Mouse (Mus musculus) megakaryocyte, embryonic 14.5 days (primary cell): Measurements from ENCODE around the gene Limk1. TPM values are rescaled to one million over a fixed set of nuclear protein-coding genes. Genes with fewer than 3 reads are reported as not detected.

Experiments
- H3K27me3 ChIP-seq: replicated peaks from 2 replicates; pipeline ENCODE3; 2012; ENCODE audit warnings: inconsistent platforms
- H3K36me3 ChIP-seq: replicated peaks from 2 replicates; pipeline ENCODE3; 2012; ENCODE audit warnings: low read length, inconsistent platforms, mixed read lengths
- H3K4me1 ChIP-seq: 2 replicates; pipeline ENCODE4 v1.6.1; 2012; ENCODE audit warnings: inconsistent platforms
- H3K4me3 ChIP-seq: replicated peaks from 2 replicates; pipeline ENCODE3; 2012; ENCODE audit warnings: moderate library complexity, mild to moderate bottlenecking, inconsistent platforms
- H3K9me3 ChIP-seq: 2 replicates; pipeline ENCODE4 v1.6.1; 2012; ENCODE audit warnings: inconsistent platforms
- FLI1 ChIP-seq: IDR thresholded peaks from 2 replicates; pipeline ENCODE4 v1.6.1; 2012; ENCODE audit warnings: low read length, inconsistent platforms, mixed read lengths
- GATA1 ChIP-seq: IDR thresholded peaks from 3 replicates; pipeline ENCODE4 v1.6.1; 2012; ENCODE audit warnings: mixed read lengths, low read length, inconsistent platforms, borderline replicate concordance
- polyA plus RNA-seq: library from polyadenylated mRNA; stranded (reverse); fragments of >175 nt; gene quantifications from 2 replicates; pipeline ENCODE4 v1.2.3, GENCODE M21; 2012; ENCODE audit warnings: low replicate concordance; ENCODE audit not compliant: insufficient read depth

Gene Limk1
- polyA plus RNA-seq, 1 experiment = 54.8 TPM

- H3K4me1 ChIP-seq = peaks cover 69% of the 10 kb centered on the region
- peak overlapping the region; percentile 89 for H3K4me3 ChIP-seq
- peaks cover 66% of the 10 kb centered on the region for H3K36me3 ChIP-seq
- TF ChIP-seq GATA1 (no peak), FLI1 (no peak)
- H3K9me3 ChIP-seq = no peaks in the 10 kb centered on the region
- H3K27me3 ChIP-seq = no peaks in the 10 kb centered on the region
Observed at GRCm38 (mm10) chr5:134615780-134616179, 72.6 kb downstream of the Limk1 start.

GRCm38 (mm10) chr5:134615380-134615779, 73.0 kb downstream of the Limk1 start:
- Histone ChIP-seq H3K9me3 (no peaks in the 10 kb centered on the region), H3K4me1 (peaks cover 66% of the 10 kb centered on the region), H3K27me3 (no peaks in the 10 kb centered on the region), H3K4me3 (peak overlapping the region; percentile 89), H3K36me3 (peaks cover 62% of the 10 kb centered on the region)
- TF ChIP-seq FLI1 (no peak), GATA1 (no peak)

- Histone ChIP-seq H3K4me1 (peaks cover 66% of the 10 kb centered on the region), H3K9me3 (no peaks in the 10 kb centered on the region), H3K4me3 (peak within 1 kb of the TSS; percentile 89), H3K27me3 (no peaks in the 10 kb centered on the region), H3K36me3 (peaks cover 60% of the 10 kb centered on the region)
- TF ChIP-seq GATA1 = no peak
- no peak for TF ChIP-seq FLI1
Observed at GRCm38 (mm10) chr5:134614802-134615201, 73.6 kb downstream of the Limk1 start, which contains the start of gene Lat2. Gene Lat2, minus strand, starts transcription at chr5:134615025.

GRCm38 (mm10) chr5:134614296-134614695, 74.1 kb downstream of the Limk1 start:
- peaks cover 69% of the 10 kb centered on the region for H3K4me1 ChIP-seq
- peaks cover 57% of the 10 kb centered on the region for H3K36me3 ChIP-seq
- TF ChIP-seq FLI1 (no peak), GATA1 (no peak)
- no peaks in the 10 kb centered on the region for H3K9me3 ChIP-seq
- H3K4me3 ChIP-seq = peak overlapping the region; percentile 89
- no peaks in the 10 kb centered on the region for H3K27me3 ChIP-seq

- peaks cover 70% of the 10 kb centered on the region for H3K4me1 ChIP-seq
- no peaks in the 10 kb centered on the region for H3K27me3 ChIP-seq
- no peak for TF ChIP-seq GATA1
- TF ChIP-seq FLI1 = no peak
- no peaks in the 10 kb centered on the region for H3K9me3 ChIP-seq
- peak overlapping the region; percentile 89 for H3K4me3 ChIP-seq
- peaks cover 55% of the 10 kb centered on the region for H3K36me3 ChIP-seq
Observed at GRCm38 (mm10) chr5:134613727-134614126, 74.7 kb downstream of the Limk1 start.

- Histone ChIP-seq H3K4me1 (peaks cover 84% of the 10 kb centered on the region), H3K9me3 (no peaks in the 10 kb centered on the region), H3K4me3 (peak overlapping the region; percentile 70), H3K36me3 (peaks cover 53% of the 10 kb centered on the region), H3K27me3 (no peaks in the 10 kb centered on the region)
- no peak for TF ChIP-seq GATA1
- no peak for TF ChIP-seq FLI1
Observed at GRCm38 (mm10) chr5:134611810-134612521, 76.4 kb downstream of the Limk1 start.

GRCm38 (mm10) chr5:134609916-134610643, 78.3 kb downstream of the Limk1 start:
- no peaks in the 10 kb centered on the region for H3K9me3 ChIP-seq
- peaks cover 59% of the 10 kb centered on the region for H3K36me3 ChIP-seq
- H3K27me3 ChIP-seq = no peaks in the 10 kb centered on the region
- H3K4me3 ChIP-seq = no peak overlapping the region
- no peak for TF ChIP-seq FLI1
- TF ChIP-seq GATA1 = no peak
- H3K4me1 ChIP-seq = peaks cover 89% of the 10 kb centered on the region

- Histone ChIP-seq H3K36me3 (peaks cover 72% of the 10 kb centered on the region), H3K4me1 (peaks cover 64% of the 10 kb centered on the region), H3K27me3 (no peaks in the 10 kb centered on the region), H3K9me3 (no peaks in the 10 kb centered on the region), H3K4me3 (peak overlapping the region; percentile 69)
- TF ChIP-seq FLI1 (no peak), GATA1 (no peak)
Observed at GRCm38 (mm10) chr5:134607121-134607520, 81.3 kb downstream of the Limk1 start.

GRCm38 (mm10) chr5:134606314-134606713, 82.1 kb downstream of the Limk1 start:
- H3K9me3 ChIP-seq = no peaks in the 10 kb centered on the region
- H3K36me3 ChIP-seq = peaks cover 78% of the 10 kb centered on the region

More at GRCm38 (mm10) chr5:134606314-134606713, 82.1 kb downstream of the Limk1 start:
- no peaks in the 10 kb centered on the region for H3K27me3 ChIP-seq
- H3K4me1 ChIP-seq = peaks cover 56% of the 10 kb centered on the region
- no peak overlapping the region for H3K4me3 ChIP-seq
- TF ChIP-seq GATA1 = no peak
- no peak for TF ChIP-seq FLI1

Other genes with a start within 250 kb of the Limk1 start
- 19.9 and 32.1 TPM in 2 replicates for gene Gtf2ird1, start 231.9 kb downstream of the Limk1 start, polyA plus RNA-seq
- gene Clip2, start 136.2 kb downstream of the Limk1 start, polyA plus RNA-seq = 32.0 and 86.2 TPM in 2 replicates
- gene Syna, start 128.4 kb downstream of the Limk1 start, polyA plus RNA-seq = not detected in 2 replicates
- gene Rfc2, start 107.2 kb downstream of the Limk1 start, polyA plus RNA-seq = 9.1 and 35.0 TPM in 2 replicates
- gene Lat2, start 73.6 kb downstream of the Limk1 start, polyA plus RNA-seq = 16.9 and 67.9 TPM in 2 replicates
- 58.4 and 156 TPM in 2 replicates for gene Eif4h, start 49.1 kb downstream of the Limk1 start, polyA plus RNA-seq
- gene Eln, start 58.7 kb upstream of the Limk1 start, polyA plus RNA-seq = 0.19 TPM in 1 of 2 replicates, not detected in the other
- not detected in 2 replicates for gene Tmem270, start 218.1 kb upstream of the Limk1 start, polyA plus RNA-seq
- not detected in 2 replicates for gene Cldn13, start 226.9 kb upstream of the Limk1 start, polyA plus RNA-seq
- 18.7 and 34.3 TPM in 2 replicates for gene Mettl27, start 243.8 kb upstream of the Limk1 start, polyA plus RNA-seq